Mouse (Mus musculus): Measurements from ENCODE around the gene Tbc1d10b.

Gene Tbc1d10b

DNA sequence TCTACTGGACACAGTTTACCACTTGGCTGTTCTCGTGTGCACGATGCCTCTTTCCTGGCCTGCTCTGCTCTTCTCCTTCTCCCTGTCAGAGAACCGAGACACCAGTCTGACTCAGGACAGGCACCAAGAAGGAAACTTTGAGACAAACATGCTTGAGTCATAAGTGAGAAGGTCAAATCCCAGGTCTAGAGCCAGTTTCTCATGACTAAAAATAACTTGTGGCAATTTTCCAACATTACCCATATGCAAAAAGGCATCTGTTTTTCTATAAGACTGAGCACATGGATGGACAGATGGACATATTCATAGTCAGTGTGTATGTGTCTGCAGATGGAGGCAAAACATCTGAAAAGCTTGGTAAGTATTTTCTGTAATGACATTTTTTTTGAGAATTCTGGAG lies 54.8 kb downstream of the Tbc1d10b start:
- DNase-seq (ENCODE audit: low spot score), result no peak

DNA sequence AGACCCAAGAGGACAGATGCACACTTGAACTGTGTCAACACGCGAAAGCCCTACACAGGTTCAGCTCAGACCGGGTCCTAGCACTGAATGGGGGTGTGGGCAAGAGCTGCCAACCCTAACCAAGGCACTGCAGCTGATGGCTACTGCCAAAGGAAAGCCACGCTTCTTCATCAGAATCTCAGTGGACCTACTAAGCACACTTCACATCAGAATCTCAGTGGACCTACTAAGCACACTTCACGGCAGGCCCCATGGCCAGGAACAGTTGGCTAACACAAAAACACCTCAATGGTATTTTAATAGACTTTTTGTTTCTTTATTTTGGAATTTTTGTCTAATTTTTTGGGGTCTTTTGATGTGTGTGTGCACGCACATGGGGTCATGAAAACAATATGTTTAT lies 55.8 kb downstream of the Tbc1d10b start:
- DNase-seq (ENCODE audit: low spot score), result no peak

DNA sequence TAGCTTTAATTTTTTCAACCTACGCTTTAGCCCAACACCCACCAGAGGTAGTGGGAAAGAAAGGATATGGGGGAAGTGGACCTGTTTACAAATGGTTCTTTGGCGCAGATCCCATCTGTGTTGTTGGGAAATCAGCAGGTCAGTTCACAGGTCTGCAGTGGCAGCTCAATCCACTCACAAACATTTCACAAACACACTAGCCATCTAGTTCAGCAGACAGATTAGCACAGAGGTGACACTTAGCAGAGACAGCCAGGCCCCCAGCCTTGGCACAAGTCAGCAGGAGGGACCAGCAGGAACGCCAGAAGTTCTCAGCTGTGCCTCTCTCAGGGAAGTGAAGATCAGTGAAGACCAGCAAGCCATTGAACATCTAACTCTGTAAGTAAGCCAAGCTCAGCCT lies 60.4 kb downstream of the Tbc1d10b start:
- DNase-seq (ENCODE audit: low spot score), result no peak
